Mouse (Mus musculus): ENCODE measurements at regions not wholly inside any gene's neighbourhood (a gene's known extent, or its start where the extent isn't known, plus 50 kb on each side); places are given as distances from the start of the nearest gene placed in this dataset.

DNA sequence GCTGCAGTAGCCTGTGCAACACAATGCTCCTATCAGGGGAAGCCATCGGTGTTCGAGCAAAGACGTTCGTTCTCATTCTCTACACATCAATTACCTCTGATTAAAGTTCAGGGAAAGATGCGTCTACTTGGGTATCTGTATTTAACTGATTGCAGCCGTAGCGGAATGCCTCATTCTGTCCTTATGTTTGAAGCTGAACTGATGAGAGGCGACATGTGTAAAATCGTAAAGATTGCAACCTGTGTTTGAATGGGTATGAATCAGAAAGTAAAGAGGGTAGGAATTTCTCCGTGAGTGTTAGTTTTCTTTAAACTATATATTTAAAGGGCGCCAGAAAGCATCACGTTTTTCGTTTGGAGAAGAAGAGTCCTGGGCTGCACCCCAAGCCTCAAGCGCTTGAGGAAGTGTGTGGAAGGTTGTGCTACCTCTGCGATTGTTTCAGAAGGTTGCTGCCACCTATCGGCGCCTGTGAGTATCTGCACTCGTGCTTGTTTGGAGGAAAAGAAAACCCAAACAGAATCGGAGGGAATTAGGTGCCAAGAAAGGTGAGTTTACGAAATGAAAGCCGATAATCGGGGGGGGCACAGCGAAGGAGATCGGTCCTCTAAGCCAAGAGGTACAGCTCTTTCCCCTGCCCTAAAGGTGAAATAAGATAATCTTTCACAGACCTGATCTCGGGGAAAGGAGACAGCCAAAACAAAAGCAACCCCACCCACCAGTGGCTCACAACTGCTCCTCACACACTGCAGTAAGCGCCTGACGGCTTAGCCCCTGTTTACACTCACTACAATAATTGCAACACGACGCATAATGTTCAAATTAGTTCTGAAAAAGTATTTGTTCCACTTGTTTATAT lies 346.4 kb upstream of the Prkcq start:
- 33% methylated on average over 29 of the region's 29 CpGs for WGBS
- peak overlapping the region; percentile 46 for H3K4me2 ChIP-seq
- H3K9ac ChIP-seq (replicated peaks), result peak overlapping the region; percentile 42; the same call in 1 of the 2 replicates
- H3K4me1 ChIP-seq (replicated peaks), result no peaks in the 10 kb centered on the region
- ATAC-seq (ENCODE audit: insufficient number of reproducible peaks, insufficient read depth, low FRiP score, low TSS enrichment, low read depth), result 0 out of 2 replicates have a peak, but pooled peaks have one; percentile 52
- peak overlapping the region; percentile 36 for H3K4me3 ChIP-seq (replicated peaks)
- no peaks in the 10 kb centered on the region for H3K9me3 ChIP-seq
- peaks cover 11% of the 10 kb centered on the region; the same call in 1 of the 2 replicates for H3K27me3 ChIP-seq
- no peak overlapping the region for H3K27ac ChIP-seq
- H3K36me3 ChIP-seq, result no peaks in the 10 kb centered on the region

DNA sequence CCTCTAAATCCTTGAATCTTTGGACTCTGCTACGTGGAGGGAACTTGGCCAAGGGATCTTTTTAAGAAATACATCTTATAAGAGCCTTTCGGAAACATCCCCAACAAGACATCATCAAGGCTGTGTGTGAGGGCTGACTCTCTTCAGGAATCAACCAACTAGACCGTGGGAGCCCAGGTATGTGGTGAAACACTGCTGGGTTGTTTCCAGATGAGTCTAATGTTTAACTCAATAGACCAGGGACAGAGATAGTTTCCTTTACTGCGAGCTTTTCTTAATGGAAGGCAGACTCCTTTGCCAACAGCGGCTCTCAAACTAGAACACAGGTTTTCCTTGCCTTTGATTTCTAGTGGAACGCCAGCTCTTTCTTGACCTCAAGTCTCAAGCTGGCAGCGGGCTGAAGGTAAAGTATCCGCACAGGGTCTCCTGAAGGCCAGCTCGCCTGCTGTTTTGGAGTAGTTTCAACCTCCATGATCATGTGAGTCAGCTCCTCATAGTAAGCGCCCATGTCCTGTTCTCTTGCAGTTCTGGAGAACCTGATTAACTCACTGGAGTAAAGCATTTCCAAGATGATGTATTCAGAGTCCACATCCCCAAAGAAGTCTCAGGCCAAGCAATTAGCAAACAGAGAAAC lies 345.7 kb upstream of the Prkcq start:
- Histone ChIP-seq H3K27ac (no peak overlapping the region), H3K4me3 (replicated peaks) (peak overlapping the region; percentile 36; the same call in 1 of the 2 replicates), H3K9ac (replicated peaks) (no peak overlapping the region), H3K36me3 (no peaks in the 10 kb centered on the region), H3K27me3 (peaks cover 11% of the 10 kb centered on the region; the same call in 1 of the 2 replicates), H3K4me1 (replicated peaks) (no peaks in the 10 kb centered on the region), H3K4me2 (peak overlapping the region; percentile 46), H3K9me3 (no peaks in the 10 kb centered on the region)
- 84% methylated on average over 10 of the region's 10 CpGs for WGBS
- no peak for ATAC-seq (ENCODE audit: insufficient number of reproducible peaks, insufficient read depth, low FRiP score, low TSS enrichment, low read depth)

GRCm38 (mm10) chr2:10839976-10840375 lies 331.9 kb upstream of the Prkcq start:
- H3K4me2 ChIP-seq, result no peak overlapping the region

GRCm38 (mm10) chr2:10861654-10862292 lies 310.1 kb upstream of the Prkcq start:
- no peaks in the 10 kb centered on the region for H3K4me1 ChIP-seq (replicated peaks)
- no peak overlapping the region for H3K27ac ChIP-seq
- H3K9ac ChIP-seq (replicated peaks), result no peak overlapping the region
- H3K27me3 ChIP-seq, result no peaks in the 10 kb centered on the region
- no peak overlapping the region for H3K4me2 ChIP-seq
- H3K4me3 ChIP-seq (replicated peaks), result no peak overlapping the region
- no peaks in the 10 kb centered on the region for H3K36me3 ChIP-seq
- no peak for ATAC-seq (ENCODE audit: insufficient number of reproducible peaks, insufficient read depth, low FRiP score, low TSS enrichment, low read depth)
- no peaks in the 10 kb centered on the region for H3K9me3 ChIP-seq
- 63% methylated on average over 8 of the region's 8 CpGs for WGBS

More at GRCm38 (mm10) chr2:10839976-10840375, 331.9 kb upstream of the Prkcq start:
- no peak for ATAC-seq (ENCODE audit: insufficient number of reproducible peaks, insufficient read depth, low FRiP score, low TSS enrichment, low read depth)
- Histone ChIP-seq H3K9ac (replicated peaks) (no peak overlapping the region), H3K4me1 (replicated peaks) (peaks cover 6% of the 10 kb centered on the region), H3K9me3 (no peaks in the 10 kb centered on the region), H3K27ac (no peak overlapping the region), H3K27me3 (no peaks in the 10 kb centered on the region), H3K4me3 (replicated peaks) (no peak overlapping the region), H3K36me3 (no peaks in the 10 kb centered on the region)
- WGBS, result 36% methylated on average over 5 of the region's 5 CpGs

- Histone ChIP-seq H3K36me3 (no peaks in the 10 kb centered on the region), H3K27ac (no peak overlapping the region), H3K4me2 (no peak overlapping the region), H3K9me3 (no peaks in the 10 kb centered on the region), H3K4me3 (replicated peaks) (no peak overlapping the region), H3K9ac (replicated peaks) (no peak overlapping the region), H3K4me1 (replicated peaks) (no peaks in the 10 kb centered on the region), H3K27me3 (no peaks in the 10 kb centered on the region)
- no peak for ATAC-seq (ENCODE audit: insufficient number of reproducible peaks, insufficient read depth, low FRiP score, low TSS enrichment, low read depth)
- WGBS, result 82% methylated on average over 2 of the region's 2 CpGs
Observed at GRCm38 (mm10) chr2:10864451-10864850, 307.5 kb upstream of the Prkcq start.

GRCm38 (mm10) chr2:10874303-10874702 lies 297.6 kb upstream of the Prkcq start:
- Histone ChIP-seq H3K27me3 (no peaks in the 10 kb centered on the region), H3K9ac (replicated peaks) (no peak overlapping the region), H3K36me3 (no peaks in the 10 kb centered on the region), H3K27ac (no peak overlapping the region), H3K9me3 (no peaks in the 10 kb centered on the region), H3K4me3 (replicated peaks) (no peak overlapping the region), H3K4me2 (no peak overlapping the region), H3K4me1 (replicated peaks) (no peaks in the 10 kb centered on the region)
- 87% methylated on average over 4 of the region's 4 CpGs for WGBS
- ATAC-seq (ENCODE audit: insufficient number of reproducible peaks, insufficient read depth, low FRiP score, low TSS enrichment, low read depth), result no peak

GRCm38 (mm10) chr2:10901926-10902325 lies 270.0 kb upstream of the Prkcq start:
- Histone ChIP-seq H3K4me1 (replicated peaks) (no peaks in the 10 kb centered on the region), H3K4me3 (replicated peaks) (no peak overlapping the region), H3K27ac (no peak overlapping the region), H3K27me3 (no peaks in the 10 kb centered on the region), H3K4me2 (no peak overlapping the region), H3K9me3 (no peaks in the 10 kb centered on the region), H3K9ac (replicated peaks) (no peak overlapping the region), H3K36me3 (no peaks in the 10 kb centered on the region)
- whole genome bisulfite sequencing, result 77% methylated on average over 3 of the region's 3 CpGs
- no peak for ATAC-seq (ENCODE audit: insufficient number of reproducible peaks, insufficient read depth, low FRiP score, low TSS enrichment, low read depth)

DNA sequence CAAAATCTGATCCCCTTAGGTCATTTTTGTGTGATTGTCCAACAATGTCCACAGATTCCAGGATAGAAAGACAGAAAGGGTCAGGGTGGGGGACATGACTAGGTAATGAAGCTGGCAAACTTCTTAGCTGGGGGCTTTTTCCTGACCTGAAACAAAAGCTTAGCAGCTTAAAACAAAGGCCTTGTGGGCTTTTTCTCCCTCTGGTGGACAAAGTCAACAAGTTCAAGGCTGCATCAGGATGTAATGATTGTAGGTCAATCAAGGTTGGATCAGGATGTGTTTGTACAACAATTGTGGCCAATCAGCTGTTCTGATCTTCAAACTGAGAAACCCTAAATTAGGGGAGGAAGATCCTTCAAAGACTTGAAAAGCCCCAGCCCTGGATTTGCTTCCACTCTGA lies 252.0 kb upstream of the Prkcq start:
- H3K4me1 ChIP-seq (replicated peaks), result no peaks in the 10 kb centered on the region; the same call in 1 of the 2 replicates
- no peak overlapping the region for H3K27ac ChIP-seq
- H3K36me3 ChIP-seq, result no peaks in the 10 kb centered on the region
- H3K9me3 ChIP-seq, result no peaks in the 10 kb centered on the region
- ATAC-seq (ENCODE audit: insufficient number of reproducible peaks, insufficient read depth, low FRiP score, low TSS enrichment, low read depth), result no peak
- no peak overlapping the region for H3K9ac ChIP-seq (replicated peaks)
- H3K27me3 ChIP-seq, result no peaks in the 10 kb centered on the region
- no peak overlapping the region for H3K4me3 ChIP-seq (replicated peaks)
- H3K4me2 ChIP-seq, result no peak overlapping the region

DNA sequence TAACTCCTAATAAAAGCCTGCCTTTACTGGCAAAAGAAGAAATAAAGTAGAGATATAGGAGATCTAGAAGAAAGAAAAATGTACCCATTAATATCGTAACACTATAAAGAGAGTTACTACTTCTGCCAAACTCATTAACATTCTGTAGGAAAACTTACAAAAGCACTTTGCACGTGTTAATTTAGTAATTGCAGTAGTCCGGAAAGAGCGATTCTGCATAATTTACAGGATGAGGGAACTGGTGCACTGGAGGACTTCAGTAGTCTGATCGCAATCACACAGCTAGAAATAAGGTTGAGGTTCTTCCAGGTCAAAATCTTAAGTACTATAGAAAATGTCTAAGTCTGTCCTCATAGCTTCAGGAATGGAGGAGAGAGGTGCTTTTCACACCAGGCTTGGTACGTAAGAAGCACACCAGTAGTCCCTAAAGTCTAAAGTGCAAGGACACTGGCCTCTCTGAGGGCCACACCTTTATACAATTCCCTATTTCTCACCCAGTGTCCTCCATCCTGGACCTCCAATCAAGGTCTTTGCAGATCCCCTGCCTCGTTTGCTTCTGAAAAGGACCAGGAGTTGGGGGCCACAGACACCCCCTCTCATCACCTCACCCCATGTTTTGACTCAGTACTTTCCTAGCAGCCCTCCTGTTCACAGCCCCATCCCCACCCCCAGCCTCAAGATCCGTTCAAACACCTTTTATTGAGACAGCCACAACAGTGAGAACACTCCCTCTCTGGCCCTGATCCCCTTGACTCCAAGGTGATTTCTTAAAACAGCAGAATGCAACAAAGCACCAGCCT lies 251.0 kb upstream of the Prkcq start:
- 61% methylated on average over 8 of the region's 8 CpGs for WGBS
- H3K36me3 ChIP-seq, result no peaks in the 10 kb centered on the region
- no peaks in the 10 kb centered on the region for H3K27me3 ChIP-seq
- ATAC-seq (ENCODE audit: insufficient number of reproducible peaks, insufficient read depth, low FRiP score, low TSS enrichment, low read depth), result no peak
- no peaks in the 10 kb centered on the region; the same call in 1 of the 2 replicates for H3K4me1 ChIP-seq (replicated peaks)
- H3K4me3 ChIP-seq (replicated peaks), result no peak overlapping the region
- H3K27ac ChIP-seq, result no peak overlapping the region
- peak overlapping the region; percentile 25; the same call in 1 of the 2 replicates for H3K4me2 ChIP-seq
- H3K9me3 ChIP-seq, result no peaks in the 10 kb centered on the region
- no peak overlapping the region for H3K9ac ChIP-seq (replicated peaks)

- no peak overlapping the region for H3K9ac ChIP-seq (replicated peaks)
- no peaks in the 10 kb centered on the region for H3K36me3 ChIP-seq
- no peak for ATAC-seq (ENCODE audit: insufficient number of reproducible peaks, insufficient read depth, low FRiP score, low TSS enrichment, low read depth)
- H3K9me3 ChIP-seq, result no peaks in the 10 kb centered on the region
- H3K27ac ChIP-seq, result no peak overlapping the region
- no peaks in the 10 kb centered on the region for H3K27me3 ChIP-seq
- no peaks in the 10 kb centered on the region; the same call in 1 of the 2 replicates for H3K4me1 ChIP-seq (replicated peaks)
- H3K4me2 ChIP-seq, result peak overlapping the region; percentile 25; the same call in 1 of the 2 replicates
- H3K4me3 ChIP-seq (replicated peaks), result no peak overlapping the region
- 29% methylated on average over 13 of the region's 13 CpGs for WGBS
Observed at GRCm38 (mm10) chr2:10921486-10922450, 250.1 kb upstream of the Prkcq start.

Data from limb, embryonic 12.5 days (tissue).